Mouse (Mus musculus): ENCODE data around the gene Gm28230. TPM values are rescaled to one million over a fixed set of nuclear protein-coding genes. Genes with fewer than 3 reads are reported as not detected.

The Gm28230 gene
- total RNA-seq (2021) = not detected

GRCm38 (mm10) chr2:74726551-74726950, at the start of gene Gm28230:
Gene Gm28230 (plus strand): TSS chr2:74726728.
- DNase-seq (ENCODE audit: extremely low spot score in 1 of 2, low spot score in 1 of 2) = no peak

GRCm38 (mm10) chr2:74677106-74677505, 49.4 kb upstream of the Gm28230 start:
- DNase-seq (ENCODE audit: extremely low spot score in 1 of 2, low spot score in 1 of 2) = no peak

GRCm38 (mm10) chr2:74678891-74679595, 47.5 kb upstream of the Gm28230 start, which contains the start of gene Hoxd11:
Gene Hoxd11 (plus strand): TSS chr2:74679557.
- no peak for DNase-seq (ENCODE audit: extremely low spot score in 1 of 2, low spot score in 1 of 2)

GRCm38 (mm10) chr2:74679596-74679971, 46.9 kb upstream of the Gm28230 start:
- no peak for DNase-seq (ENCODE audit: extremely low spot score in 1 of 2, low spot score in 1 of 2)

- no peak for DNase-seq (ENCODE audit: extremely low spot score in 1 of 2, low spot score in 1 of 2)
These were observed 46.5 kb upstream of the Gm28230 start for GRCm38 (mm10) chr2:74679980-74680379.

- DNase-seq (ENCODE audit: extremely low spot score in 1 of 2, low spot score in 1 of 2) = no peak
These were observed 45.7 kb upstream of the Gm28230 start for GRCm38 (mm10) chr2:74680561-74681398.

GRCm38 (mm10) chr2:74681594-74682531, 44.7 kb upstream of the Gm28230 start:
- no peak for DNase-seq (ENCODE audit: extremely low spot score in 1 of 2, low spot score in 1 of 2)

GRCm38 (mm10) chr2:74682796-74683195, 43.7 kb upstream of the Gm28230 start:
- DNase-seq (ENCODE audit: extremely low spot score in 1 of 2, low spot score in 1 of 2) = no peak

GRCm38 (mm10) chr2:74683471-74683951, 43.0 kb upstream of the Gm28230 start:
- no peak for DNase-seq (ENCODE audit: extremely low spot score in 1 of 2, low spot score in 1 of 2)

GRCm38 (mm10) chr2:74684106-74684505, 42.4 kb upstream of the Gm28230 start:
- DNase-seq (ENCODE audit: extremely low spot score in 1 of 2, low spot score in 1 of 2) = no peak

GRCm38 (mm10) chr2:74685059-74685603, 41.4 kb upstream of the Gm28230 start:
- DNase-seq (ENCODE audit: extremely low spot score in 1 of 2, low spot score in 1 of 2) = no peak

- DNase-seq (ENCODE audit: extremely low spot score in 1 of 2, low spot score in 1 of 2) = peak in 1 of 2 experiments; percentile 57
These were observed 40.1 kb upstream of the Gm28230 start for GRCm38 (mm10) chr2:74686301-74686987.

GRCm38 (mm10) chr2:74686988-74687697, 39.4 kb upstream of the Gm28230 start:
- no peak for DNase-seq (ENCODE audit: extremely low spot score in 1 of 2, low spot score in 1 of 2)

- no peak for DNase-seq (ENCODE audit: extremely low spot score in 1 of 2, low spot score in 1 of 2)
These were observed 38.6 kb upstream of the Gm28230 start for GRCm38 (mm10) chr2:74687698-74688555.

- no peak for DNase-seq (ENCODE audit: extremely low spot score in 1 of 2, low spot score in 1 of 2)
These were observed 37.5 kb upstream of the Gm28230 start for GRCm38 (mm10) chr2:74688795-74689573.

- DNase-seq (ENCODE audit: extremely low spot score in 1 of 2, low spot score in 1 of 2) = no peak
These were observed 36.8 kb upstream of the Gm28230 start for GRCm38 (mm10) chr2:74689574-74690337.

Measured in layer of hippocampus, postnatal 25 days (tissue).